Mouse (Mus musculus): Measurements from ENCODE around the gene Nfrkb. TPM values are rescaled to one million over a fixed set of nuclear protein-coding genes. Genes with fewer than 3 reads are reported as not detected.

Gene Nfrkb
- total and polyA plus RNA-seq, 3 experiments: 15.5 to 22.0 (median 15.6) TPM

- Histone ChIP-seq H3K4me2 (ENCODE audit: insufficient read depth, low read depth, poor library complexity, severe bottlenecking) (no peak overlapping the region), H3K4me3 (replicated peaks in 1 of 3; ENCODE audit: low read depth in 2 of 3, low read length in 2 of 3, poor library complexity in 1 of 3) (no peak overlapping the region), H3K27me3 (replicated peaks) (no peaks in the 10 kb centered on the region), H3K9me3 (replicated peaks; ENCODE audit: low read length) (no peaks in the 10 kb centered on the region), H3K79me2 (replicated peaks; ENCODE audit: control insufficient read depth, extremely low read depth, insufficient read depth, poor library complexity, severe bottlenecking) (no peaks in the 10 kb centered on the region), H3K27ac (ENCODE audit: insufficient read depth, low read depth) (no peak overlapping the region), H3K36me3 (replicated peaks in 1 of 2; ENCODE audit: control insufficient read depth in 1 of 2, insufficient read depth in 1 of 2, low read length in 1 of 2) (peaks cover 2 to 13% of the 10 kb centered on the region in 2 experiments), H3K9ac (ENCODE audit: insufficient read depth, low read depth) (no peak overlapping the region), H3K4me1 (ENCODE audit: control insufficient read depth in 1 of 2, insufficient read depth in 2 of 2) (no peaks in the 10 kb centered on the region)
- dilution Hi-C loops (cut with MboI; ENCODE audit: extremely low pct_ligation_motif_present, extremely low pct_unique_long_range_greater_than_20kb, low sequenced_read_pairs) (no loop called here), in situ Hi-C loops (cut with MboI; ENCODE audit: low pct_ligation_motif_present, low pct_unique_long_range_greater_than_20kb, low sequenced_read_pairs) (no loop called here)
- DNase-seq (ENCODE audit: extremely low read depth): no peak
- no peak for TF ChIP-seq ELF1 (IDR thresholded peaks at IDR 0.05; ENCODE audit: low read depth, low read length)
- no peak for TF ChIP-seq MYC (IDR thresholded peaks at IDR 0.05; ENCODE audit: low read depth, low read length)
- TF ChIP-seq JUND (conservative IDR thresholded peaks at IDR 0.05; ENCODE audit: low read depth, low read length): no peak
- TF ChIP-seq EP300 (IDR thresholded peaks at IDR 0.05; ENCODE audit: low read length): no peak
- TF ChIP-seq UBTF (IDR thresholded peaks at IDR 0.05; ENCODE audit: low read depth, low read length): no peak
- no peak for TF ChIP-seq SIN3A (IDR thresholded peaks at IDR 0.05; ENCODE audit: low read length)
- TF ChIP-seq MXI1 (IDR thresholded peaks at IDR 0.05; ENCODE audit: low read depth, low read length): no peak
- no peak for TF ChIP-seq PAX5 (IDR thresholded peaks at IDR 0.05; ENCODE audit: low read length)
- TF ChIP-seq POLR2A (IDR thresholded peaks at IDR 0.05; ENCODE audit: low read depth, low read length): no peak
- TF ChIP-seq E2F4 (IDR thresholded peaks at IDR 0.05; ENCODE audit: insufficient replicate concordance, low read depth, low read length): no peak
- no peak for TF ChIP-seq TCF12 (IDR thresholded peaks at IDR 0.05; ENCODE audit: low read depth, low read length)
- TF ChIP-seq MEF2A (IDR thresholded peaks at IDR 0.05; ENCODE audit: borderline replicate concordance, low read depth, low read length): no peak
- no peak for TF ChIP-seq TBP (conservative IDR thresholded peaks at IDR 0.05; ENCODE audit: low read depth, low read length)
- TF ChIP-seq JUN (IDR thresholded peaks at IDR 0.05; ENCODE audit: insufficient read depth, low read depth, low read length): no peak
- no peak for TF ChIP-seq CHD2 (IDR thresholded peaks at IDR 0.05; ENCODE audit: low read length)
- TF ChIP-seq ETS1 (conservative IDR thresholded peaks at IDR 0.05; ENCODE audit: low read depth, low read length): no peak
- no peak for TF ChIP-seq NELFE (IDR thresholded peaks at IDR 0.05; ENCODE audit: low read depth, low read length)
Observed at GRCm38 (mm10) chr9:31376661-31377060, 9.3 kb upstream of the Nfrkb start.

- H3K4me2 ChIP-seq (ENCODE audit: insufficient read depth, low read depth, poor library complexity, severe bottlenecking): peak overlapping the region; percentile 88; the same call in 1 of the 2 replicates
- TF ChIP-seq PAX5 (IDR thresholded peaks at IDR 0.05; ENCODE audit: low read length) (no peak), MXI1 (IDR thresholded peaks at IDR 0.05; ENCODE audit: low read depth, low read length) (no peak)
- H3K4me3 ChIP-seq (replicated peaks in 1 of 3; ENCODE audit: low read depth in 2 of 3, low read length in 2 of 3, poor library complexity in 1 of 3): no peak overlapping the region
- H3K9me3 ChIP-seq (replicated peaks; ENCODE audit: low read length): no peaks in the 10 kb centered on the region
- peaks cover 28% of the 10 kb centered on the region for H3K79me2 ChIP-seq (replicated peaks; ENCODE audit: control insufficient read depth, extremely low read depth, insufficient read depth, poor library complexity, severe bottlenecking)
- dilution Hi-C loops (cut with MboI; ENCODE audit: extremely low pct_ligation_motif_present, extremely low pct_unique_long_range_greater_than_20kb, low sequenced_read_pairs) (no loop called here), in situ Hi-C loops (cut with MboI; ENCODE audit: low pct_ligation_motif_present, low pct_unique_long_range_greater_than_20kb, low sequenced_read_pairs) (no loop called here)
- H3K9ac ChIP-seq (ENCODE audit: insufficient read depth, low read depth): no peak overlapping the region; the same call in 1 of the 2 replicates
- peaks cover 7 to 18% of the 10 kb centered on the region in 2 experiments for H3K36me3 ChIP-seq (replicated peaks in 1 of 2; ENCODE audit: control insufficient read depth in 1 of 2, insufficient read depth in 1 of 2, low read length in 1 of 2)
- H3K4me1 ChIP-seq (ENCODE audit: control insufficient read depth in 1 of 2, insufficient read depth in 2 of 2): peaks cover 3 to 27% of the 10 kb centered on the region in 2 experiments
- H3K27ac ChIP-seq (ENCODE audit: insufficient read depth, low read depth): no peak overlapping the region
- DNase-seq (ENCODE audit: extremely low read depth): no peak
- H3K27me3 ChIP-seq (replicated peaks): no peaks in the 10 kb centered on the region
Observed at GRCm38 (mm10) chr9:31384786-31385499, 1.0 kb upstream of the Nfrkb start.

Data from CH12.LX (cell line).